Mouse (Mus musculus) embryonic fibroblast, embryonic 13.5 days (primary cell): ENCODE measurements around the gene Cped1. TPM values are rescaled to one million over a fixed set of nuclear protein-coding genes. Genes with fewer than 3 reads are reported as not detected.

Experiments
- H3K27ac ChIP-seq: 2 replicates; pipeline ENCODE4 v1.5.1; 2012; ENCODE audit warnings: low read length, control low read depth, inconsistent platforms; ENCODE audit not compliant: insufficient read depth
- H3K4me1 ChIP-seq: 2 replicates; pipeline ENCODE4 v1.6.1; 2011; ENCODE audit warnings: low read length; ENCODE audit not compliant: control insufficient read depth, insufficient read depth
- H3K4me3 ChIP-seq: 2 replicates; pipeline ENCODE4 v1.5.1; 2011; ENCODE audit warnings: mild to moderate bottlenecking, control low read depth, low read length; ENCODE audit not compliant: insufficient read depth
- CTCF ChIP-seq: IDR thresholded peaks from 2 replicates; pipeline ENCODE4 v1.5.1; 2011; ENCODE audit warnings: mild to moderate bottlenecking, control low read depth, low read length, moderate library complexity, borderline replicate concordance; ENCODE audit not compliant: insufficient read depth
- POLR2A ChIP-seq: IDR thresholded peaks from 2 replicates; pipeline ENCODE4 v1.6.1; 2011; ENCODE audit warnings: low read depth, mild to moderate bottlenecking, control low read depth, low read length, moderate library complexity
- polyA plus RNA-seq: library from polyadenylated mRNA; stranded (reverse); fragments of >200 nt; gene quantifications from 2 replicates; pipeline ENCODE4 v1.2.4, GENCODE M21; 2011; ENCODE audit warnings: low read depth; ENCODE audit not compliant: missing spikeins, insufficient read length

Cped1 gene
- polyA plus RNA-seq, 1 experiment = 34.4 TPM

- TF ChIP-seq POLR2A (no peak), CTCF (no peak)
- Histone ChIP-seq H3K4me1 (peaks cover 20% of the 10 kb centered on the region), H3K27ac (peak overlapping the region; percentile 54), H3K4me3 (no peak overlapping the region)
These were observed 226.4 kb downstream of the Cped1 start for GRCm38 (mm10) chr6:22212158-22212557.

- no peak overlapping the region for H3K4me3 ChIP-seq
- no peak for TF ChIP-seq CTCF
- TF ChIP-seq POLR2A = no peak
- H3K4me1 ChIP-seq = peaks cover 20% of the 10 kb centered on the region
- peak overlapping the region; percentile 45; the same call in 1 of the 2 replicates for H3K27ac ChIP-seq
These were observed 227.5 kb downstream of the Cped1 start for GRCm38 (mm10) chr6:22213187-22213586.

GRCm38 (mm10) chr6:22213813-22214212 is 228.1 kb downstream of the Cped1 start:
- no peak for TF ChIP-seq POLR2A
- TF ChIP-seq CTCF = no peak
- peaks cover 20% of the 10 kb centered on the region for H3K4me1 ChIP-seq
- no peak overlapping the region for H3K4me3 ChIP-seq
- peak overlapping the region; percentile 45 for H3K27ac ChIP-seq

- no peak for TF ChIP-seq POLR2A
- no peak for TF ChIP-seq CTCF
- H3K4me3 ChIP-seq = no peak overlapping the region
- H3K27ac ChIP-seq = no peak overlapping the region
- H3K4me1 ChIP-seq = peaks cover 20% of the 10 kb centered on the region
These were observed 228.9 kb downstream of the Cped1 start for GRCm38 (mm10) chr6:22214665-22215064.

- Histone ChIP-seq H3K4me3 (no peak overlapping the region), H3K27ac (peak overlapping the region; percentile 79), H3K4me1 (peaks cover 20% of the 10 kb centered on the region)
- TF ChIP-seq CTCF (no peak), POLR2A (no peak)
These were observed 230.7 kb downstream of the Cped1 start for GRCm38 (mm10) chr6:22216276-22216973.

- H3K27ac ChIP-seq = no peak overlapping the region
- peaks cover 3% of the 10 kb centered on the region; the same call in 1 of the 2 replicates for H3K4me1 ChIP-seq
- no peak overlapping the region for H3K4me3 ChIP-seq
- TF ChIP-seq CTCF (no peak), POLR2A (no peak)
These were observed 235.4 kb downstream of the Cped1 start for GRCm38 (mm10) chr6:22221134-22221533.

- Histone ChIP-seq H3K4me1 (0 out of 2 replicates have a peak, but pooled peaks cover 3% of the 10 kb centered on the region), H3K4me3 (no peak overlapping the region), H3K27ac (no peak overlapping the region)
- TF ChIP-seq POLR2A (no peak), CTCF (no peak)
These were observed 236.4 kb downstream of the Cped1 start for GRCm38 (mm10) chr6:22222087-22222486.

GRCm38 (mm10) chr6:22222947-22223346 is 237.2 kb downstream of the Cped1 start:
- TF ChIP-seq POLR2A (no peak), CTCF (no peak)
- H3K27ac ChIP-seq = no peak overlapping the region
- H3K4me1 ChIP-seq = 0 out of 2 replicates have a peak, but pooled peaks cover 3% of the 10 kb centered on the region
- no peak overlapping the region for H3K4me3 ChIP-seq

GRCm38 (mm10) chr6:22224351-22224750 is 238.6 kb downstream of the Cped1 start:
- Histone ChIP-seq H3K4me1 (0 out of 2 replicates have a peak, but pooled peaks cover 3% of the 10 kb centered on the region), H3K27ac (no peak overlapping the region), H3K4me3 (no peak overlapping the region)
- TF ChIP-seq POLR2A = no peak
- no peak for TF ChIP-seq CTCF

GRCm38 (mm10) chr6:22231244-22231643 is 245.5 kb downstream of the Cped1 start:
- Histone ChIP-seq H3K4me3 (no peak overlapping the region), H3K4me1 (no peaks in the 10 kb centered on the region; the same call in 1 of the 2 replicates), H3K27ac (no peak overlapping the region)
- TF ChIP-seq CTCF = no peak
- TF ChIP-seq POLR2A = no peak
